Mouse (Mus musculus) G1E (cell line): Measurements from ENCODE around the gene Prpf18. TPM values are rescaled to one million over a fixed set of nuclear protein-coding genes. Genes with fewer than 3 reads are reported as not detected.

Experiments
- ATAC-seq: 2 replicates; pipeline ENCODE4 v1.8.0; 2016; ENCODE audit warnings: mild to moderate bottlenecking; ENCODE audit not compliant: insufficient number of reproducible peaks, poor library complexity, low FRiP score, severe bottlenecking; ENCODE audit errors: extremely low read depth
- DNase-seq: peaks from one replicate; pipeline ENCODE4 v3.0.0; 2012; ENCODE audit warnings: low spot score
- H3K27me3 ChIP-seq: 2 replicates; pipeline ENCODE4 v1.6.1; 2012; ENCODE audit warnings: mild to moderate bottlenecking, low read length, inconsistent platforms; ENCODE audit not compliant: insufficient read depth
- H3K36me3 ChIP-seq: replicated peaks from 2 replicates; pipeline ENCODE3; 2012; ENCODE audit warnings: mild to moderate bottlenecking, inconsistent platforms
- H3K4me1 ChIP-seq: 2 replicates; pipeline ENCODE4 v1.6.1; 2012; ENCODE audit warnings: low read depth, low read length, inconsistent platforms, mixed read lengths; ENCODE audit not compliant: insufficient read depth
- H3K4me3 ChIP-seq: 2 replicates; pipeline ENCODE4 v1.5.1; 2012; ENCODE audit warnings: low read depth, mild to moderate bottlenecking, inconsistent platforms, low read length, moderate library complexity, mixed read lengths
- H3K9me3 ChIP-seq: replicated peaks from 2 replicates; pipeline ENCODE4 v1.6.1; 2012; ENCODE audit warnings: inconsistent platforms
- CTCF ChIP-seq: IDR thresholded peaks from 2 replicates; pipeline ENCODE4 v1.5.1; 2012; ENCODE audit warnings: low read depth, low read length, inconsistent platforms, mixed read lengths
- GATA1 ChIP-seq: IDR thresholded peaks from 2 replicates; pipeline ENCODE4 v1.6.1; 2012; ENCODE audit warnings: borderline replicate concordance, low read length, inconsistent platforms, mixed read lengths
- GATA2 ChIP-seq: IDR thresholded peaks from 2 replicates; pipeline ENCODE4 v1.6.1; 2012; ENCODE audit warnings: low read depth, low read length, inconsistent platforms, borderline replicate concordance
- POLR2AphosphoS5 ChIP-seq: IDR thresholded peaks from 2 replicates; pipeline ENCODE4 v1.6.1; 2012; ENCODE audit warnings: low read depth, low read length, inconsistent platforms; ENCODE audit not compliant: insufficient replicate concordance
- TAL1 ChIP-seq: conservative IDR thresholded peaks from 2 replicates; pipeline ENCODE4 v1.6.1; 2012; ENCODE audit warnings: low read depth, low read length, inconsistent platforms, mixed read lengths
- polyA plus RNA-seq: library from polyadenylated mRNA; stranded (reverse); fragments of >175 nt; gene quantifications from 2 replicates; pipeline ENCODE4 v1.2.3, GENCODE M21; 2012
- total RNA-seq, 2 experiments: library from RNA; stranded (forward) in 1 of 2; stranded (reverse) in 1 of 2; fragments of 200-1000 nt in 1 of 2; fragments of >200 nt in 1 of 2; fragmentation: Nextera tagmentation in 1 of 2; gene quantifications; 2 replicates each; pipeline ENCODE4 v1.2.3; 2014 to 2017

Gene Prpf18
- total and polyA plus RNA-seq, 3 experiments, result 41.5 to 60.5 (median 44.1) TPM

- H3K36me3 ChIP-seq, result peaks cover 94% of the 10 kb centered on the region
- TF ChIP-seq CTCF (no peak), GATA1 (no peak), TAL1 (no peak), POLR2AphosphoS5 (no peak), GATA2 (no peak)
- no peak for ATAC-seq
- H3K9me3 ChIP-seq, result no peaks in the 10 kb centered on the region
- H3K4me3 ChIP-seq, result no peak overlapping the region
- DNase-seq, result no peak
- H3K4me1 ChIP-seq, result no peaks in the 10 kb centered on the region
- no peaks in the 10 kb centered on the region for H3K27me3 ChIP-seq
These were observed 67.7 kb downstream of the Prpf18 start for GRCm38 (mm10) chr2:4584252-4584651.

GRCm38 (mm10) chr2:4582930-4583329 is 69.0 kb downstream of the Prpf18 start:
- no peaks in the 10 kb centered on the region for H3K27me3 ChIP-seq
- TF ChIP-seq POLR2AphosphoS5, result no peak
- TF ChIP-seq TAL1, result no peak
- no peak for TF ChIP-seq GATA2
- no peak for TF ChIP-seq CTCF
- TF ChIP-seq GATA1, result no peak
- no peaks in the 10 kb centered on the region for H3K4me1 ChIP-seq
- H3K9me3 ChIP-seq, result no peaks in the 10 kb centered on the region
- no peak overlapping the region for H3K4me3 ChIP-seq
- ATAC-seq, result no peak
- H3K36me3 ChIP-seq, result peaks cover 94% of the 10 kb centered on the region
- DNase-seq, result no peak

- H3K4me1 ChIP-seq, result no peaks in the 10 kb centered on the region
- peaks cover 95% of the 10 kb centered on the region for H3K36me3 ChIP-seq
- no peak overlapping the region for H3K4me3 ChIP-seq
- ATAC-seq, result no peak
- no peaks in the 10 kb centered on the region for H3K27me3 ChIP-seq
- TF ChIP-seq TAL1 (no peak), GATA1 (no peak), GATA2 (no peak), POLR2AphosphoS5 (no peak), CTCF (no peak)
- DNase-seq, result no peak
- H3K9me3 ChIP-seq, result no peaks in the 10 kb centered on the region
These were observed 71.2 kb downstream of the Prpf18 start for GRCm38 (mm10) chr2:4580666-4581065.

- Histone ChIP-seq H3K9me3 (no peaks in the 10 kb centered on the region), H3K36me3 (peaks cover 95% of the 10 kb centered on the region), H3K4me1 (peaks cover 4% of the 10 kb centered on the region; the same call in 1 of the 2 replicates), H3K27me3 (no peaks in the 10 kb centered on the region), H3K4me3 (no peak overlapping the region)
- DNase-seq (no peak), ATAC-seq (no peak)
- TF ChIP-seq GATA2, result no peak
- TF ChIP-seq CTCF, result no peak
- TF ChIP-seq GATA1, result no peak
- no peak for TF ChIP-seq TAL1
- TF ChIP-seq POLR2AphosphoS5, result no peak
These were observed 72.4 kb downstream of the Prpf18 start for GRCm38 (mm10) chr2:4579357-4580068.

GRCm38 (mm10) chr2:4578291-4578690 is 73.6 kb downstream of the Prpf18 start:
- TF ChIP-seq GATA1 (no peak), TAL1 (no peak), CTCF (no peak), POLR2AphosphoS5 (no peak), GATA2 (no peak)
- peaks cover 99% of the 10 kb centered on the region for H3K36me3 ChIP-seq

GRCm38 (mm10) chr2:4575975-4576374 is 75.9 kb downstream of the Prpf18 start:
- Histone ChIP-seq H3K4me1 (peaks cover 28% of the 10 kb centered on the region), H3K9me3 (no peaks in the 10 kb centered on the region), H3K27me3 (no peaks in the 10 kb centered on the region), H3K36me3 (peaks cover 96% of the 10 kb centered on the region), H3K4me3 (no peak overlapping the region)
- no peak for ATAC-seq
- TF ChIP-seq POLR2AphosphoS5 (no peak), GATA2 (no peak), TAL1 (no peak), CTCF (no peak), GATA1 (no peak)
- no peak for DNase-seq

More at GRCm38 (mm10) chr2:4578291-4578690, 73.6 kb downstream of the Prpf18 start:
- ATAC-seq, result no peak
- no peak for DNase-seq
- H3K9me3 ChIP-seq, result no peaks in the 10 kb centered on the region
- no peaks in the 10 kb centered on the region for H3K27me3 ChIP-seq
- peaks cover 10% of the 10 kb centered on the region for H3K4me1 ChIP-seq
- H3K4me3 ChIP-seq, result no peak overlapping the region

- no peak for DNase-seq
- ATAC-seq, result no peak
- Histone ChIP-seq H3K4me1 (peaks cover 36% of the 10 kb centered on the region), H3K4me3 (no peak overlapping the region), H3K36me3 (peaks cover 96% of the 10 kb centered on the region), H3K9me3 (no peaks in the 10 kb centered on the region), H3K27me3 (no peaks in the 10 kb centered on the region)
- no peak for TF ChIP-seq GATA2
- no peak for TF ChIP-seq TAL1
- no peak for TF ChIP-seq POLR2AphosphoS5
These were observed 76.8 kb downstream of the Prpf18 start for GRCm38 (mm10) chr2:4575163-4575562.
